Comparison of ENCODE assay signal across 18 mouse cellular contexts in the genomic region with DNA sequence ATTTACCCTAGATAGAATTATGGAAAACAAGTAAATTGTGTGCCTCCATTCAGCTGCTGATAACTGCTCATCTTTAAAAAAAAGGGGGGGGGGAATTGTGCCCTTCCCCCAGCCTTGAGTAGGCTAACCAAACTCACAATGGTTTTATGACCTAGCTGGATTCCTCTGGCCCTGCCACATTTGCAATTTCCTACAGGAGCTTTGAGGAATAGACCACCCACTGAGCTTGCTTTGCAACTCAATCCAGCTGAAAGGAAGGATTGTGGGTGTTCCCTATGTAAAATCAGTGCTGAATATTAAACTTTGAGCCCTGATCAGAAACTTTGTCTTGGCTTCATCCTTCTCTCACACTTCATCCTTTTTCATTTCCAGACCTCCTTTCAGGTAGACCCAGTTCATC.
"Had no signal": no experiment of that assay in that cellular context is flagged by ENCODE, and none has a peak within 500 bp of the region (broad histone marks: within the 10 kb centered on the region; RNA-seq: fewer than 3 reads in every experiment).

No protein-coding gene starts in this region.

- H3K27me3 ChIP-seq: lung, embryonic 15.5 days; megakaryocyte, embryonic 14.5 days; midbrain, embryonic 13.5 days; midbrain, embryonic 15.5 days; neural tube, embryonic 12.5 days; stomach, embryonic 15.5 days had no signal

- H3K27ac ChIP-seq: lung, embryonic 15.5 days; macrophage; midbrain, embryonic 13.5 days; midbrain, embryonic 15.5 days; neural tube, embryonic 12.5 days; stomach, embryonic 15.5 days; stomach, postnatal 0 days had no signal

- DNase-seq: liver, postnatal 0 days; lung, adult 2 months; lung, postnatal 14 days; lung, postnatal 36 days; right cerebral cortex, postnatal 14 days; thymus, adult 2 months; thymus, postnatal 25 days; thymus, postnatal 4 days had no signal

- H3K36me3 ChIP-seq: lung, embryonic 15.5 days; midbrain, embryonic 13.5 days; midbrain, embryonic 15.5 days; neural tube, embryonic 12.5 days; stomach, embryonic 15.5 days had no signal

- H3K4me2 ChIP-seq: lung, embryonic 15.5 days; midbrain, embryonic 11.5 days; midbrain, embryonic 13.5 days; midbrain, embryonic 15.5 days; neural tube, embryonic 12.5 days; stomach, embryonic 15.5 days had no signal

- ATAC-seq: liver, postnatal 0 days; lung, postnatal 0 days; midbrain, embryonic 13.5 days; midbrain, embryonic 15.5 days had no signal

- H3K4me1 ChIP-seq: lung, embryonic 15.5 days; megakaryocyte, embryonic 14.5 days; midbrain, embryonic 13.5 days; midbrain, embryonic 15.5 days; neural tube, embryonic 12.5 days; stomach, embryonic 15.5 days had no signal

- H3K4me3 ChIP-seq: lung, embryonic 15.5 days; megakaryocyte, embryonic 14.5 days; midbrain, embryonic 13.5 days; midbrain, embryonic 15.5 days; neural tube, embryonic 12.5 days; stomach, embryonic 15.5 days had no signal

- H3K9me3 ChIP-seq: lung, embryonic 15.5 days; megakaryocyte, embryonic 14.5 days; midbrain, embryonic 15.5 days; neural tube, embryonic 12.5 days; stomach, embryonic 15.5 days had no signal

- H3K9ac ChIP-seq: liver, postnatal 0 days; lung, embryonic 15.5 days; midbrain, embryonic 13.5 days; midbrain, embryonic 15.5 days; neural tube, embryonic 12.5 days; stomach, embryonic 15.5 days had no signal
